Mouse (Mus musculus) G1E (cell line): ENCODE data around the gene Dcp1a.

Experiments used
- CTCF ChIP-seq: IDR thresholded peaks from 2 replicates; pipeline ENCODE4 v1.5.1; 2012; ENCODE audit warnings: low read depth, low read length, inconsistent platforms, mixed read lengths
- POLR2AphosphoS5 ChIP-seq: IDR thresholded peaks from 2 replicates; pipeline ENCODE4 v1.6.1; 2012; ENCODE audit warnings: low read depth, low read length, inconsistent platforms; ENCODE audit not compliant: insufficient replicate concordance

GRCm38 (mm10) chr14:30556651-30557050 lies 77.3 kb downstream of the Dcp1a start:
- no peak for TF ChIP-seq POLR2AphosphoS5
- TF ChIP-seq CTCF: no peak
